Mouse (Mus musculus) thymus, adult 18-20 months (tissue): ENCODE results near the gene Ilkap.

ENCODE experiments used
- DNase-seq, 2 experiments: peaks; one replicate each; pipeline ENCODE4 v3.0.0; 2022; ENCODE audit warnings: mixed read lengths in 2 of 2

Gene Ilkap

GRCm38 (mm10) chr1:91413898-91414594 is 15.4 kb upstream of the Ilkap start, which contains the start of gene Hes6:
Gene Hes6 (minus strand): TSS chr1:91414038.
- peak; percentile 48 to 55 for DNase-seq

DNA sequence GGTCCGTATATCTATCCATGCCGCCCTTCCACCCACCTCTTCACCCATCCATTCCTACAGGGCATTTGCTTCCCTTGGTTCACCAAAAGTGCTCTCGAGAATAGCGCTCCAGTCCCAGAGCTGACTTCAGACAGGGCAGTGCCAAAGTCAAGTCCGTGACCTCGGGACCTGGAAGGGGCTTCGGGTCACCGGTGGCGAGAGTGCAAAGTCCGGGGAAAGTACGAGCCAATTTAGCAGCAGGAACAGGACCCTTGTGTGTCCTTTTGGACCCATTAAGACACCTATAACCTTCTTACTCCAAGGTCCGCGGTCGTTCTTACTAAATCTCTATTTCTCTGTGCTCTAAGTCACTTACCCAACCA is 14.9 kb upstream of the Ilkap start:
- DNase-seq = no peak

GRCm38 (mm10) chr1:91413030-91413506 is 14.5 kb upstream of the Ilkap start:
- DNase-seq = peak; percentile 94 to 97

DNA sequence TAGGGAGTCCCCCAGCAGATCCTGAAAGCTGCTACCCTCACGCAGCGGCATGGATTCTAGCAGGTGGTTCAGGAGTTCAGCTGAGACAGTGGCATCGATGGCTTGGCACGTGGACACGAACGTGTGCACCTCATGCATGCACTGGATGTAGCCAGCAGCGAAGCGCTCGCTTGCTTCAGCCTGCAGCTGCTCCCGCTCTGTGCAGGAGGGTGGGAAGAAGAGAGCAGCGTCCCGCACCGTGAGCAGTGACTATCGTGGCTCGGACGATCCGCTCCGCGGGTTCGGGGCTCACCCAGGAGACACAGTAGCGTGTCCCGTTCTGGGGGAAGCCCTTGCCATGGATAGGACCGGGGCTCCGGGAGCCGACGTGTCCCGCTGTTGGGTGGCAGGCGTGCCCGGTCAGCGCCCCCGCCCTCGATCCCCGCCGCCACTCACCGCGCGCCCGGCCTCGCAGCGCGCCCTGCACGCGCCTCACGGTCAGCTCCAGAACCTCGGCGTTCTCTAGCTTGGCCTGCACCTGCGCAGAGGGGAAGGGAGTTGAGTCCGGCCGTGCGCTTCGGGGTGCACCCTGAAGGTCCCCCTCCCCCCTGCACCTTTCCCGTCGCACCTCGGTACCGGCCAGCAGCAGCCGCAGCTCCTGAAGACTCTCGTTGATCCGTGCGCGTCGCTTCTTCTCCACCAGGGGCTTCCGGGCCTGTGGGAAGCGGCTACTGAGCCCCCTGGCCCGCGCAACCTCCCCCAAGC is 13.8 kb upstream of the Ilkap start:
- DNase-seq = peak in 1 of 2 experiments; percentile 49

DNA sequence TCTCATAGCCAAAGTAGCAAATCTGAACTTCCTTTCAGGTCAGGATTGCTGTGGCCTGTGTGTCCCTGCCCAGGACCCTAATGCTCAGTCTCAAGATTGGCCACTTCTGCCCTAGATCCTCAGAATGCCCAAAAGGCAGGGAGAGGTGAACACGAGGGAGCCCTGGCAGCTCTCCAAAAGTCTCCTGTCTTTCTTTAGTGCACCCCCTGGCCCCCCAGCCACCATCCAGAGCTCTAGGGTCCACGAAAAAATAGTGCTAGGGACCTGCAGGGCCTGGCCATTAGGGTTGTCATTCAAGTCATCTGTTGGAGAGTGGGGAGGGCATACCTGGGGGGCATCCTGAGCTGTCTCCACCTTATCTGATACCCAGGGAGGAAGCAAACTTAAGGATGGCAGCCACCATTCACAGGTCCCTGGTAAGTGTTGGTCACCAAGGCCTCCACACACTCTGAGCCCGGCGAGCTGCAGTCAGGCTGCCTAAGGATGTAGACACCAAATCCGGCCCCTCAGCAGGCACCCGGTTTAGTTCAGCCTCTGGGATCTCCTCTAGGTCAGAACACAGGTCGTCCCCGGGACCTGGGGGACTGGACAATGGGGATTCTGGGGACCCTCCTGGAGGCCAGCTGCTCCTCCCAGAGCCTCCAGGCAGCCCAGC is 13.1 kb upstream of the Ilkap start:
- DNase-seq = no peak

DNA sequence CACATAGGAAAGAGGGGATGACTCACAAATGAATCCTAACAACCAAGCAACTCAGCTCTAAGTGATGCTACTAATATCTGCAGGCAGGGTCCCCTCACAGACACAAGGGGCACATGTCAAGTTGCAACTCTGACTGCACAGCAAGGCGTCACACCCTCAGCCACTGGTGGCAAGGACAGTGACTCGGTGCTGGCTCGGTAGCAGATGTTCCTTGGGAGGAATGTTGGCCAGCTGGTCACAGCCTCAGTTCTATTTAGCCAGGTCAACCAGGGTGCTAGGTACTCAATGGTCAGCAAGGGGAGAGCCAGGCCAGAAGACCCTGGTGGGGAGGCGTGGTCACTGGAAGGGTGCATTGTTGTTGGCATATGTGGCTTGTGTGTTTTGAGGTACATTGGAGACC is 9.2 kb upstream of the Ilkap start:
- DNase-seq = no peak

GRCm38 (mm10) chr1:91405406-91406169 is 7.0 kb upstream of the Ilkap start:
- no peak for DNase-seq

GRCm38 (mm10) chr1:91404976-91405375 is 6.4 kb upstream of the Ilkap start:
- DNase-seq = no peak

- DNase-seq = no peak
Measured at GRCm38 (mm10) chr1:91397927-91398259, 722 bp downstream of the Ilkap start.

DNA sequence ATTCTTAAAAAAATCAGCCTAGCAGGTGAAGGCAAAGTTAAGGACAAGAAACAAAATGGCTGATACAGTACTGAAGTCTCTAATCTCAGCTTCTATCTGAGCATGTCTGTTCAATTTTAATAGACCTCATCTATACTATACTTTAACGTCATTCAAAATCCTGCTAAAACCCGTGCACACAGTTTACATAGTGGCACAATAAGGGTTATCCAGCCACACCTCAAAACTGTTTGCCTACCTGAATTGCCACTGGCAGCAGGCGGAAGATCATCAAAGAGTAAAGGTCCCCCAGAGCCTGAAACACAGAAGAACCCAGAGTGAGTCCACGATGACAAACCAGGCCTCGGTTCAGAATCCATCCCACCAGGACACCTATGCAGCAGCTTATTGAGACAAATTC is 8.2 kb downstream of the Ilkap start:
- DNase-seq = no peak

GRCm38 (mm10) chr1:91381091-91381471 is 17.5 kb downstream of the Ilkap start:
- DNase-seq = no peak

GRCm38 (mm10) chr1:91380453-91381090 is 18.0 kb downstream of the Ilkap start:
- DNase-seq = no peak

DNA sequence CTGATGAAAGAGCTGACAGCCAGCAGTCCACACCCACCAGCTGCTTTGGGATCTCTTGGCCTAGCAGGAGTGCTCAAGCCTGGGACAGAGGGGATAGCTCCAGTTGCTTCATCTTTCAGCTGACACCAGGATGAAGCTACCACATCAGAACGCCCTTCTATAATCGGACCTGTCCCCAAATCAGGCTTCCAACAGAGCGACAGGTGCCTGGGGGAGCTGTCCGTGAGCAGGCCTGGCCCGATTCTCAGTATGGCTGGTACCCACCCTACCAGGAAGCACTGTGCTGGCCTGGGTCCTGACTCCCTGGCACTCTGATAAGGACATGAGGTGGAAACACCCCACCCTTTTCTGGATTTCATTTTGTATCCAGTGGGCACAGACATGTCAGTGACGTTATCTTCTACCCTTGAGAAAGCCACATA is 25.2 kb downstream of the Ilkap start:
- DNase-seq = no peak

DNA sequence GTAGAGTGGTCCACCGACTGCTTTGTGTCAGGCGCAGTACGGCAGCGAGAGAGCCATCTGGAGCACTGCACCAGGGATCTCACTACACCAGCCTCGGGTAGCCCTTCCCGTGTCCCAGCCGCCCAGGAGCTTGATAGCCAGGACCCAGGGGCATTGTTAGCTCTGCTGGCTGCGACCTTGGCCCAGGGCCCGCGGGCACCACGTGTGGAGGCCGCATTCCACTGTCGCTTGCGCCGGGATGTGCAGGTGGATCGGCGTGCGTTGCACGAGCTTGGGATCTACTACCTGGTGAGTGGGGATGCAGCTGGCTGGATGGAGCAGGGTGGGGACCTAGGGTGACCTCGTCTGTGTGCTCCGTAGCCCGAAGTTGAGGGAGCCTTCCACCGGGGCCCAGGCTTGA is 28.6 kb downstream of the Ilkap start:
- DNase-seq = no peak

GRCm38 (mm10) chr1:91369408-91369807 is 29.2 kb downstream of the Ilkap start:
- DNase-seq = no peak

- no peak for DNase-seq
Measured at GRCm38 (mm10) chr1:91367295-91367694, 31.3 kb downstream of the Ilkap start.

DNA sequence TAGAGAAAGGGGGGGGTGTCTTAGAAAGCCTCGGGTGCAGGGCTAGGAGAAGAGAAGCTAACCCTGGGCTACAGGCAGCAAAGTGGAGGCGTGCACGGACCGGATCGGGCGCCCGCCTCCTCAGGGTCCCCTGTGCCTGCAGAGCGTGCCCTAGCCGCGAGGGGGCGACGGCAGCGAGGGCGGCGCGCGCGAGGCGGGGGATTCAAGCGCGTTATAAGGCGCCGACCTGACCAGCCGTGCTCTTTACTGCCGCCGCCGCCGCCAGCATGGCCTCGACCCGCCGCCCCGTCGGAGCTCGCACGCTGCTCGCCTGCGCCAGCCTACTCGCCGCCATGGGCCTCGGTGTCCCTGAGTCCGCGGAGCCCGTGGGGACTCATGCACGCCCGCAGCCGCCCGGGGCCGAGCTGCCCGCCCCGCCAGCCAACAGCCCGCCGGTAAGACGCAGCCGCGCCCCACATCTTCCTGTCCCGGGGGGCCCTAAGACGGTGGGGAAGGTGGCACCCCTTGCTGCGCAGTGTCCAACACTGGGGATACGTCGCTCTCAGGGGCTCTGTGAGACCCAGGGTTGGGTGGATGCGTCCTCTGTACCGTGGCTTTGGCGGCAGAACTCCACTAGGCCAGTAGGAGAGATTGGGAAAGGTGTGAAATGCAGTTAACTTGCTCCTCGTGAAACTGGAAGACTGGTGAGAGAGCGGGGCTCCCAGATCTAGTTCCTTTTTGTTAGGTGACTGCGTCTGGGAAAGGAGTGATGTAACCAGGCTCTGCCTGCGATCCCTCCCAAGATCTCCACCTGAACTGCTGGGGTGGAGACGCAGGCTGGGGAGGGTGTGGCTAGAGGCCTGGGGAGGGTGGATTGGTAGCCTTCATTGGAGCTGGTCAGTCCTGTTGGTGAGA is 32.2 kb downstream of the Ilkap start, which contains the start of gene Erfe:
Erfe (plus strand) TSS at position 216 of the 894 bp plus-strand sequence.
- DNase-seq = peak; percentile 45 to 48

DNA sequence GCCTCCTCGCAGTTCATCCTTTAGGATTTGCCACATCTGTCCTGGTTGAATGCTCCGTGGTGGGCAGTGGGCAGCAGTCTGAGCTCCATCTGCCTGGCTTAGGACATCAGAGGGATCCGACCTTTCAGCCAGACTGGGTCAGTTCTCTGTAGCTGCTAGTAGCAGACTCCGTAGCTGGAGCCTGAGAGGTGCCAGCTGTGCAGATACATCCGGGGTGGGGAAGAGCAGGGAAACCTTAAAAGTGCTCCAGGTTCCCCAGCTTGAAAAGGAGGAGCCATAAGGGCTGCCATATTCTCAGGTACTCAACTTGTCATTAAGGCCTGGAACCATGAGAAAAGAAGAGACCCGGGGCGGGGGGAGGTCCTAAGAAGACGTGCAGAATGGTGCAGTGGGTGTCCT is 32.8 kb downstream of the Ilkap start:
- DNase-seq = no peak

GRCm38 (mm10) chr1:91364822-91365644 is 33.6 kb downstream of the Ilkap start:
- no peak for DNase-seq

- DNase-seq = no peak
Measured at GRCm38 (mm10) chr1:91362113-91362512, 36.5 kb downstream of the Ilkap start.

GRCm38 (mm10) chr1:91356105-91356504 is 42.5 kb downstream of the Ilkap start:
- no peak for DNase-seq
